9 mouse cellular contexts compared by ENCODE assay signal in the genomic region with DNA sequence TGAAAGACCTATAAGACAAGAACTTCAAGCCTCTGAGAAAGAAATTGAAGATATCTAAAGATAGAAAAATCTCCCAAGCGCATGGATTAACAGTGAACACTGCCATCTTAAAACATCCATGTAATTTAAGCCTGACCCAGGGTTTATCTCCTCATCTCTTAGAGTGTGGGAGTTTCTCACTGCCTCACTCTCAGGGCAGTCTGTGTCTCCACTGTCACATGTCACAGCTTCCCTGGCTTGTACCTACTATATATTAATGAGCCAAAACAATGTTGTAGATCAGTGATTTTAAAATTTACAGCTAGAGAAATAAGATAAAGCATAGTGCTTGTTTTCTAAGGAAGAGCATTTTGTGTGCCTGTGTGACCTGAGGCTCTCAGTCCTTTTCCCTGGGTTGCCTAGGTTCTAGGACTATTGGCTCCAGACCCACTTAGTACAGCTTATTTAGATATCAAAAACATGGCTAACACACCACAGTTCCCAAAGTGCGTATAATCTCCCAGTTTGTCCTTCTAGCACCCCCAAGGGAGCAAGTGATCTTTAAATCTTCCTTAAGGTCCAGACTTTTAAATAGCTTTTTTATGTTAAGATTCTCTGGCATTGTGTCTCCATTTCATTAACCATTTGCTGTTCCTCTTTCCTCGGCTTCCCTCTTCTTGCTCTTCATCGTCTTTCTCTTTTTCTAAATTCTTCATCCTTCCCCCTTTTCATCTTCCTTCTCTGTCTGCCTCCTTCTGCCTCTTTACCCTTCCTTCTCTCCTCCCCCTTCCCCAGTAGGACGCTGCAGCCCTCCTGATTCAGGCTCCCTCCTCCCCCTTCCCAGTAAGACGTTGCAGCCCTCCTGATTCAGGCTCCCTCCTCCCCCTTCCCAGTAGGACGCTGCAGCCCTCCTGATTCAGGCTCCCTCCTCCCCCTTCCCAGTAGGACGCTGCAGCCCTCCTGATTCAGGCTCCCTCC. TPM values are rescaled to one million over a fixed set of nuclear protein-coding genes. Genes with fewer than 3 reads are reported as not detected.
DNase-seq lines count a peak whose midpoint lies in the region; ATAC-seq lines count a peak whose summit lies in the region.
"Had no signal": no experiment of that assay in that cellular context is flagged by ENCODE, and none has a peak within 500 bp of the region (broad histone marks: within the 10 kb centered on the region; RNA-seq: fewer than 3 reads in every experiment).

No protein-coding gene starts in this region.

- no peaks in the 10 kb centered on the region for H3K9me3 ChIP-seq in heart, embryonic 12.5 days (replicated peaks)
- H3K9me3 ChIP-seq in forebrain, embryonic 16.5 days (ENCODE audit: control insufficient read depth, low read length): no peaks in the 10 kb centered on the region
- H3K9me3 ChIP-seq in midbrain, embryonic 12.5 days: no peaks in the 10 kb centered on the region

- H3K27me3 ChIP-seq in heart, embryonic 12.5 days (replicated peaks): no peaks in the 10 kb centered on the region
- H3K27me3 ChIP-seq in forebrain, embryonic 16.5 days (replicated peaks; ENCODE audit: control insufficient read depth, insufficient read depth, low read length): no peaks in the 10 kb centered on the region
- no peaks in the 10 kb centered on the region for H3K27me3 ChIP-seq in midbrain, embryonic 12.5 days

- ATAC-seq in heart, embryonic 12.5 days (ENCODE audit: insufficient number of reproducible peaks, low FRiP score): no peak
- ATAC-seq in forebrain, embryonic 16.5 days: peak; percentile 59
- ATAC-seq in midbrain, embryonic 12.5 days (ENCODE audit: low FRiP score, low read depth): peak; percentile 73
- ATAC-seq: lung, postnatal 0 days had no signal

- H3K36me3 ChIP-seq in heart, embryonic 12.5 days: no peaks in the 10 kb centered on the region
- no peaks in the 10 kb centered on the region for H3K36me3 ChIP-seq in forebrain, embryonic 16.5 days (ENCODE audit: control insufficient read depth, insufficient read depth)
- no peaks in the 10 kb centered on the region for H3K36me3 ChIP-seq in midbrain, embryonic 12.5 days

- H3K4me3 ChIP-seq in heart, embryonic 12.5 days: peak overlapping the region; percentile 43
- peak overlapping the region; percentile 43 for H3K4me3 ChIP-seq in forebrain, embryonic 16.5 days (replicated peaks; ENCODE audit: low read length)
- H3K4me3 ChIP-seq in midbrain, embryonic 12.5 days: peak overlapping the region; percentile 28

- DNase-seq in heart, adult 11 months: no peak
- DNase-seq in MN1 (ENCODE audit: low spot score): peak; percentile 23
- DNase-seq in cerebellum, adult 9-11 months: no peak
- DNase-seq in gastrocnemius, adult 8-10 months (ENCODE audit: low spot score in 2 of 2): no peak
- DNase-seq in thymus, postnatal 10 days (ENCODE audit: low spot score in 2 of 2): no peak

- 15% methylated on average over 7 of the region's 8 CpGs for WGBS in heart, embryonic 12.5 days
- WGBS in forebrain, embryonic 16.5 days: 14% methylated on average over 7 of the region's 8 CpGs
- WGBS in midbrain, embryonic 12.5 days: 12% methylated on average over 8 of the region's 8 CpGs

- H3K9ac ChIP-seq in heart, embryonic 12.5 days: peak overlapping the region; percentile 45; the same call in 1 of the 2 replicates
- H3K9ac ChIP-seq in forebrain, embryonic 16.5 days (replicated peaks; ENCODE audit: low read depth, low read length): peak overlapping the region; percentile 52
- 0 out of 2 replicates have a peak overlapping the region, but pooled peaks have one; percentile 20 for H3K9ac ChIP-seq in midbrain, embryonic 12.5 days (replicated peaks)

- no peak overlapping the region for H3K27ac ChIP-seq in heart, embryonic 12.5 days (ENCODE audit: poor library complexity, severe bottlenecking)
- H3K27ac ChIP-seq in forebrain, embryonic 16.5 days (ENCODE audit: low read length): no peak overlapping the region
- H3K27ac ChIP-seq in midbrain, embryonic 12.5 days (replicated peaks): no peak overlapping the region

- H3K4me1 ChIP-seq in heart, embryonic 12.5 days (replicated peaks): 0 out of 2 replicates have a peak, but pooled peaks cover 4% of the 10 kb centered on the region
- peaks cover 6% of the 10 kb centered on the region for H3K4me1 ChIP-seq in forebrain, embryonic 16.5 days (replicated peaks; ENCODE audit: control insufficient read depth, insufficient read depth, low read length)
- peaks cover 6% of the 10 kb centered on the region for H3K4me1 ChIP-seq in midbrain, embryonic 12.5 days

- H3K4me2 ChIP-seq in heart, embryonic 12.5 days: peak overlapping the region; percentile 71
- H3K4me2 ChIP-seq in forebrain, embryonic 16.5 days (ENCODE audit: low read length): peak overlapping the region; percentile 68
- H3K4me2 ChIP-seq in midbrain, embryonic 12.5 days (replicated peaks): peak overlapping the region; percentile 49

RNA-seq across cellular contexts. Expression of gene Abcb1b, which starts 22.0 kb away (rescaled TPM):
- 0.82 and 1.5 TPM in 2 replicates for polyA plus RNA-seq in heart, embryonic 12.5 days (2016; fragmentation: Nextera tagmentation; extraction: Ambion mirVana)
- 0.46 and 0.94 TPM in 2 replicates for polyA plus RNA-seq in forebrain, embryonic 16.5 days (2015; fragmentation: Nextera tagmentation; extraction: Ambion mirVana)
- 0.66 and 0.88 TPM in 2 replicates for polyA plus RNA-seq in midbrain, embryonic 12.5 days (2016; fragmentation: Nextera tagmentation; extraction: Ambion mirVana)
- 1 to 10 TPM; 3.1 to 5.8 (median 4.8) TPM for total RNA-seq in gastrocnemius, adult 8-10 months (2022)
